Mouse (Mus musculus): ENCODE data around the gene Tmem229a. TPM values are rescaled to one million over a fixed set of nuclear protein-coding genes. Genes with fewer than 3 reads are reported as not detected.

Tmem229a gene
- total and polyA plus RNA-seq, 2 experiments from 2014 or later: 0.38 TPM; not detected in 1

GRCm38 (mm10) chr6:24954126-24954525 lies 2.0 kb downstream of the Tmem229a start:
- Histone ChIP-seq H3K9ac (replicated peaks; ENCODE audit: low read depth, low read length) (no peak overlapping the region), H3K27ac (ENCODE audit: low read depth) (no peak overlapping the region), H3K27me3 (ENCODE audit: control insufficient read depth, insufficient read depth, low read length) (peaks cover 30% of the 10 kb centered on the region), H3K9me3 (replicated peaks; ENCODE audit: control insufficient read depth, low read length) (no peaks in the 10 kb centered on the region), H3K4me2 (ENCODE audit: low read depth, low read length) (no peak overlapping the region), H3K4me3 (ENCODE audit: low read depth, low read length) (no peak overlapping the region), H3K36me3 (replicated peaks; ENCODE audit: control insufficient read depth, insufficient read depth, low read length) (no peaks in the 10 kb centered on the region), H3K4me1 (ENCODE audit: control insufficient read depth, insufficient read depth) (peaks cover 14% of the 10 kb centered on the region; the same call in 1 of the 2 replicates)
- ATAC-seq (ENCODE audit: insufficient read depth, low read depth) (no peak), DNase-seq (ENCODE audit: low spot score) (no peak)
- TF ChIP-seq EP300 (IDR thresholded peaks at IDR 0.05; ENCODE audit: low read depth) (no peak), CTCF (IDR thresholded peaks at IDR 0.05; ENCODE audit: low read depth) (no peak)
- 79% methylated on average over 5 of the region's 5 CpGs for WGBS

GRCm38 (mm10) chr6:24952341-24952740 lies 3.8 kb downstream of the Tmem229a start:
- 76% methylated on average over 5 of the region's 5 CpGs for WGBS
- H3K27me3 ChIP-seq (ENCODE audit: control insufficient read depth, insufficient read depth, low read length): peaks cover 30% of the 10 kb centered on the region
- no peak for DNase-seq (ENCODE audit: low spot score)

DNA sequence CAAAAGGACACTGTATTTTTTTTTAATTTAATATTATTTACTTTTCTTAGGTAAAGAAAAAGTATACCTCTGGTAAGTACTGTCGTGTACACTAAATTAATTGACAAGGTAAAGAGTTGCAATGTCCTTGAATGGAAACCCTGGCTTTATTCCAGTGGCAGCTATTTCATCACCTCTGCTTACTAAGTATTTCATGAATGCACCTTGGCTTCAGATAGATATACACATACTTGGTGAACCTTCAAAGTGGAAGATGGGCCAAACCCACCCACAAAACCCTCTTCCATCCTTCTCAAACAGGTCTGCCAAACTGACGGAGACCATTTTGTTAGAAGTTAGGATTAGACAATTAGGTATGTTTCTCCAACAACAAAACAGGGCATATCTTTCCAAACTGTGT lies 5.4 kb downstream of the Tmem229a start:
- no peaks in the 10 kb centered on the region for H3K36me3 ChIP-seq (replicated peaks; ENCODE audit: control insufficient read depth, insufficient read depth, low read length)
- 63% methylated on average over 2 of the region's 2 CpGs for WGBS
- no peak overlapping the region for H3K9ac ChIP-seq (replicated peaks; ENCODE audit: low read depth, low read length)
- no peaks in the 10 kb centered on the region for H3K9me3 ChIP-seq (replicated peaks; ENCODE audit: control insufficient read depth, low read length)
- H3K4me3 ChIP-seq (ENCODE audit: low read depth, low read length): no peak overlapping the region
- H3K4me1 ChIP-seq (ENCODE audit: control insufficient read depth, insufficient read depth): peaks cover 9% of the 10 kb centered on the region; the same call in 1 of the 2 replicates
- ATAC-seq (ENCODE audit: insufficient read depth, low read depth) (no peak), DNase-seq (ENCODE audit: low spot score) (no peak)
- H3K27me3 ChIP-seq (ENCODE audit: control insufficient read depth, insufficient read depth, low read length): peaks cover 22% of the 10 kb centered on the region
- H3K4me2 ChIP-seq (ENCODE audit: low read depth, low read length): no peak overlapping the region
- H3K27ac ChIP-seq (ENCODE audit: low read depth): no peak overlapping the region
- TF ChIP-seq EP300 (IDR thresholded peaks at IDR 0.05; ENCODE audit: low read depth): no peak
- no peak for TF ChIP-seq CTCF (IDR thresholded peaks at IDR 0.05; ENCODE audit: low read depth)

More at GRCm38 (mm10) chr6:24952341-24952740, 3.8 kb downstream of the Tmem229a start:
- Histone ChIP-seq H3K9me3 (replicated peaks; ENCODE audit: control insufficient read depth, low read length) (no peaks in the 10 kb centered on the region), H3K4me2 (ENCODE audit: low read depth, low read length) (no peak overlapping the region), H3K4me3 (ENCODE audit: low read depth, low read length) (no peak overlapping the region), H3K36me3 (replicated peaks; ENCODE audit: control insufficient read depth, insufficient read depth, low read length) (no peaks in the 10 kb centered on the region), H3K4me1 (ENCODE audit: control insufficient read depth, insufficient read depth) (peaks cover 14% of the 10 kb centered on the region; the same call in 1 of the 2 replicates), H3K9ac (replicated peaks; ENCODE audit: low read depth, low read length) (no peak overlapping the region), H3K27ac (ENCODE audit: low read depth) (no peak overlapping the region)
- no peak for ATAC-seq (ENCODE audit: insufficient read depth, low read depth)
- no peak for TF ChIP-seq EP300 (IDR thresholded peaks at IDR 0.05; ENCODE audit: low read depth)
- no peak for TF ChIP-seq CTCF (IDR thresholded peaks at IDR 0.05; ENCODE audit: low read depth)

DNA sequence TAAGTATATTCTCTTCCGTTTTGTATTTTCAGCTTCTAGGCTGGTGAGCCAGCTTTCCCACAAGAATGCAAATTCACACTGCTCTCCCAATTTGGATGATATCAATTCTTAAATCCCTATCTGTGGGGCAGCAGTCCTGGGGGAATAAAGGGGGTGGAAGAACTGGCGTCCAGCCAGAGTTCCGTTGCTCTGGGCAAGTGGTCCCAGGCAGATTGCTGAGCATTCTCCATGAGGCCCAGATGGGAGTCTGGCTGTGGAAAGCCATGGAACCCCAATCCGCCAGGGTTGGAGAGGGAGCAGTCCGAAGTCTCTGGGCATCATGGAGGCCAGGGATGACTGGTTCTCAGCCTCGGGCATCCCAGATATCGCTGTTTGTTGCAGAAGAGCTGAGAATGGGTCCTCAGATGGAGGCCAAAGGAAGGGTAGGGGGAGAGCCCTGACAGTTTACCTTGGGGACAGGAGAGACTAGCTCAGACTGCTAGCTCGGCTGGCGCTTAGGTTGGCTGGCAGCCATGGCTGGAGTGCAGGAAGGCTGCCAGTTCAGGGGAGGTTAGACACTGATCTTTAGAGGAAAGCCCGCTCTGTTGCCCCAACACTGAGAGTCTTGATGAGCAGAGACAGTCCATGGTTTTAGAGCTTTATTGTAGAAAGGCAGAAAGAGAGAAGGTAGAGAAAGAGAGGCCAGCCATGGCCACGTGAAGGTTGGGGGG lies 30.9 kb downstream of the Tmem229a start:
- H3K27ac ChIP-seq (ENCODE audit: low read depth): no peak overlapping the region
- H3K4me1 ChIP-seq (ENCODE audit: control insufficient read depth, insufficient read depth): no peaks in the 10 kb centered on the region
- no peaks in the 10 kb centered on the region; the same call in 1 of the 2 replicates for H3K9me3 ChIP-seq (replicated peaks; ENCODE audit: control insufficient read depth, low read length)
- H3K36me3 ChIP-seq (replicated peaks; ENCODE audit: control insufficient read depth, insufficient read depth, low read length): no peaks in the 10 kb centered on the region
- H3K9ac ChIP-seq (replicated peaks; ENCODE audit: low read depth, low read length): no peak overlapping the region
- WGBS: 80% methylated on average over 11 of the region's 11 CpGs
- no peak for ATAC-seq (ENCODE audit: insufficient read depth, low read depth)
- no peak overlapping the region for H3K4me2 ChIP-seq (ENCODE audit: low read depth, low read length)
- no peak overlapping the region for H3K4me3 ChIP-seq (ENCODE audit: low read depth, low read length)
- no peaks in the 10 kb centered on the region for H3K27me3 ChIP-seq (ENCODE audit: control insufficient read depth, insufficient read depth, low read length)
- DNase-seq (ENCODE audit: low spot score): no peak
- no peak for TF ChIP-seq CTCF (IDR thresholded peaks at IDR 0.05; ENCODE audit: low read depth)
- no peak for TF ChIP-seq EP300 (IDR thresholded peaks at IDR 0.05; ENCODE audit: low read depth)

DNA sequence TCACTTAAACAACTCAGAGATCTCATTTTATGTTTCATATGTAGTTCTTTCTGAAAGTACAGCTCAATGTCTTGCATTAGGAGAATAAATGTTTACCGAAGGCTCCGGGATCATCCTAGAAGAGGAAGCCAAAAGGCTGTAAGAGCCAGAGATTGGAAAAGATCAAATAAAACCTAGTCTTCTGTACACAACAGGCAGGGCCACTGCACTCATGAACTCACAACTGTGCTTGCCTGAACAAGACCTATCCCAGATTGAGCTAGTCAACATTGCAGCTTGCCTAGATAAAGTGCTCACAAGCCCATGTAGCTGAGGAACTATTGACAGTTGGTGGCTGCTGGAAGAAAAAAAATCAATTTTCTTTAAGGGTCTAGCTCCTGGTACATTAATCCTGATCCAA lies 42.5 kb downstream of the Tmem229a start:
- Histone ChIP-seq H3K27ac (ENCODE audit: low read depth) (no peak overlapping the region), H3K4me2 (ENCODE audit: low read depth, low read length) (no peak overlapping the region), H3K9ac (replicated peaks; ENCODE audit: low read depth, low read length) (no peak overlapping the region), H3K9me3 (replicated peaks; ENCODE audit: control insufficient read depth, low read length) (no peaks in the 10 kb centered on the region), H3K36me3 (replicated peaks; ENCODE audit: control insufficient read depth, insufficient read depth, low read length) (no peaks in the 10 kb centered on the region), H3K27me3 (ENCODE audit: control insufficient read depth, insufficient read depth, low read length) (no peaks in the 10 kb centered on the region), H3K4me3 (ENCODE audit: low read depth, low read length) (no peak overlapping the region), H3K4me1 (ENCODE audit: control insufficient read depth, insufficient read depth) (no peaks in the 10 kb centered on the region)
- DNase-seq (ENCODE audit: low spot score) (no peak), ATAC-seq (ENCODE audit: insufficient read depth, low read depth) (no peak)
- TF ChIP-seq EP300 (IDR thresholded peaks at IDR 0.05; ENCODE audit: low read depth) (no peak), CTCF (IDR thresholded peaks at IDR 0.05; ENCODE audit: low read depth) (no peak)
- 95% methylated on average over 2 of the region's 2 CpGs for WGBS

DNA sequence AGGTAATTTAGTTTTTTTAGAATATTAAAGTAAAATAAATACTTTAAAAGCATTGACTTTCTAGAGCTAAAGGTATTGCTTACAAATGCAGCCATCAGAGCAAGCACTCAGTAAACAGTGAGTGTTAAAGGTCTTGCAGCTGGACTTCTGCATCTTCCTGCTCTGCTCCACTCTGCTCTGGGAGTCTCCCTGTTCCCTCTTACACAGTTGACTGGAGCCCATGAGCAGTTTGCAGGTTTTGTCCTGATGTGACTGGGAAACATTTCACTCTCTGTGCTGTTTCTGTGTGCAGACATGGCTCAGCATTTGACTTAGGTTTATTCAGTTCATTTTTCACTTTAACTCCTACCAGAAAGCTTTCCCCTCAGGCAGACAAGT lies 45.4 kb downstream of the Tmem229a start:
- Histone ChIP-seq H3K9ac (replicated peaks; ENCODE audit: low read depth, low read length) (no peak overlapping the region), H3K36me3 (replicated peaks; ENCODE audit: control insufficient read depth, insufficient read depth, low read length) (no peaks in the 10 kb centered on the region), H3K27ac (ENCODE audit: low read depth) (no peak overlapping the region), H3K4me1 (ENCODE audit: control insufficient read depth, insufficient read depth) (no peaks in the 10 kb centered on the region), H3K27me3 (ENCODE audit: control insufficient read depth, insufficient read depth, low read length) (no peaks in the 10 kb centered on the region), H3K4me2 (ENCODE audit: low read depth, low read length) (no peak overlapping the region), H3K9me3 (replicated peaks; ENCODE audit: control insufficient read depth, low read length) (no peaks in the 10 kb centered on the region), H3K4me3 (ENCODE audit: low read depth, low read length) (no peak overlapping the region)
- no peak for DNase-seq (ENCODE audit: low spot score)
- TF ChIP-seq EP300 (IDR thresholded peaks at IDR 0.05; ENCODE audit: low read depth): no peak
- TF ChIP-seq CTCF (IDR thresholded peaks at IDR 0.05; ENCODE audit: low read depth): no peak
- ATAC-seq (ENCODE audit: insufficient read depth, low read depth): no peak

Measured in heart, postnatal 0 days (tissue).